Mouse (Mus musculus) right cerebral cortex, postnatal 4 days (tissue): ENCODE results near the gene Pde1b.
A peak's percentile ranks its signal among the peaks of the same experiment; 100 is the strongest.

Experiments
- DNase-seq: peaks from one replicate; pipeline ENCODE4 v3.0.0-alpha.2; 2022

Pde1b gene

GRCm38 (mm10) chr15:103511652-103512051 is 8.8 kb downstream of the Pde1b start:
- DNase-seq, result no peak

- DNase-seq, result no peak
Observed at GRCm38 (mm10) chr15:103513621-103514031, 10.8 kb downstream of the Pde1b start.

GRCm38 (mm10) chr15:103514119-103514518 is 11.3 kb downstream of the Pde1b start:
- DNase-seq, result peak; percentile 72

DNA sequence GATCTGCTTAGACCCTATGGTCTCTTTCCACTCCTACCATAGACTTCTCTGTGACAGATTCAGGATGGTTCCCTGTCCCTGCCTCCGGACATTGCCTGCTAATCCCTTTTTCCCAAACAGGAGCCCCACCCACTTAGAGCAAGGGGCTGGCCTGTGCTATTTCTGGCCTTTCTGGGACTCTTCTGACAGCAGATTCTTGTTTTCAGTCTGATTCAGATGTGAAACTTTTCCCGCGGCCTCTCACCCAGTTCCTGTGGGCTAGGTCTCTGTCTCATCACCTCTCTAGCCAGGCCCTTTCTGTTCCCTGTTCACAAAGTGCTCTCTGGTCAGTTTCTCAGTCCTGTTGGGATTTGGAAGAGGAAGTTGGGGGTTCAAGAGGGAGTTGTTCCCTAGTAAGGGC is 12.1 kb downstream of the Pde1b start:
- DNase-seq, result no peak

- no peak for DNase-seq
Observed at GRCm38 (mm10) chr15:103518600-103519385, 16.0 kb downstream of the Pde1b start.

DNA sequence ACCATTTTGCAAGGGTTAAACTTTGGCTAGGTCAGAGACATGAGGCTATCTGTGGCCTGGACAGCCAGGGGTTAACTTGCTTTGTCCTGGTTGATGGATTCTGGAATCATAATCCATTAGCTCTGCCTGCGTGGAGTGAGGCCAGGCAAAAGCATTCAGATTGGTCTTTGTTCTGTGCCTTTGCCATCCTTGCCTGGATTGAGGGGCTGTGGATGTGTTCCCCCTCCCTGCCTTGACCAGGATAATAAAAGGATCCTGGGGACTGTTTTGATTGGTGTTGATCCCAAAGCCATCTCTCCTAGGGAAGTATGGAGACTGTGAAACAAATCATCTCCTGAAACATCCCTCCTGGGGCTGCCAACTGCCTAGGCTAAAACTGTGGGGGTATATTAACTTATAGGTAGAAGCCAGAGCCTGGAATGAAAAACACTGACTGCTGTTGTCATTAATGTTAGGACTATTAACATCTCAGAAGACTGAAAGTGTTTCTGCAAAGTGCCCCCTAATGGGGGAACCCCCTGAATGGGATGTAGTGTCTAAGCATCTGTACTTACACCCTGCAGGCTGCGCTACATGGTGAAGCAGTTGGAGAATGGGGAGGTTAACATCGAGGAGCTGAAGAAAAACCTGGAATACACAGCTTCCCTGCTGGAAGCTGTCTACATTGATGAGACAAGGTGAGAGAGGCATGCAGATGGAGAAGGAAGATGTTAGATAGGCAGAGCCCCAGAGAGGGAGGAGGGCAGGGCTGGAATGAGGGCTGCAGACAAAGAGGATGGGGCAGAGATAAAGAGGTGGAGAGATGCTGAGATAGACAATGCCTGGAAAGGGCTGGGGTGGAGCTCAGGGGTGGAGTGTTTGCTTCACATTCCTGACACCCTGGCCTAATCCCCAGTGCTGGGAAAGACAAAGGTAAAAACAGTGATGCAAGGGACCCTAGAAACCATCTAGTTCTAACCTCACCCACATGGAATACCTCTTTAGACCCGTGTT is 16.8 kb downstream of the Pde1b start:
- DNase-seq, result no peak

- no peak for DNase-seq
Observed at GRCm38 (mm10) chr15:103522458-103523099, 19.7 kb downstream of the Pde1b start.

DNA sequence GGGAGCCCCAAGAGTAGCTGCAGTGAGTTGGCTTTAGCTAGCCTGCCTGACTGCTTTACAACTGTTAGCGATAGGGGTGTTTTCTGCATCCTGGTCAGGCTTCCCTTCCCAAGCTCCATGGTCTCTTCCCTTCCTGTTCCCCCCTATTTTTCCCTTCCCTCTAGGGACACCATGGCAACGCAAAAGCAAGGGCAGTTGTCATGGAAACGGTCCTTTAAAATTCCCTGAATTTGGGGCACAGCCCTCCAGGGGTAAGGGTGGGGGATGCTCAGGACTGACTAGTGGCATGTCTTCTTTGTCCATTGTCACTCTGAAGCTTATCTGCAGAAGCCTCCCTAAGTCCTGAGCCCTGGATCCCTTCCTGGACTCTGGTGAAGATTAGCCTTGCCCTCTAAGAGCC is 20.3 kb downstream of the Pde1b start:
- DNase-seq, result no peak

DNA sequence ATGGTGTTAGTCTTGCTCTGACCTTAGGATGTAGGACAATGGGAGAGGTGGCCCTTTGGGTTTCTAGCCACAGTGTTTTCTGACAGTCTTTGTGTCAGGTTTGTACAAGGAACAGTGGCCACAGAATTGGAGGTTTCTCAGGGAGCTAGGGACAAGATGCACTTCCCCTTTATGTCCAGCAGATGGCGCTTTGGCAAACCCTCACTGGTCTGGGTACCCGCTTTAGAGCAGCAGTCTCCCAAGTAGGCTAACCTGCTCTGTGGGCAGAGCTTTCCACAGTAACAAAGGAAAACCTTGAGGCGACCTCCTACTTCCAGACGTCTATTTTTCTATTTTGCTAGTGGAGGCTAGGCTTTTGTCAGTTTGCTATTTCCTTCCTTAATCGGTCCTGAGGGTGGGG is 27.5 kb downstream of the Pde1b start:
- DNase-seq, result peak; percentile 60

DNA sequence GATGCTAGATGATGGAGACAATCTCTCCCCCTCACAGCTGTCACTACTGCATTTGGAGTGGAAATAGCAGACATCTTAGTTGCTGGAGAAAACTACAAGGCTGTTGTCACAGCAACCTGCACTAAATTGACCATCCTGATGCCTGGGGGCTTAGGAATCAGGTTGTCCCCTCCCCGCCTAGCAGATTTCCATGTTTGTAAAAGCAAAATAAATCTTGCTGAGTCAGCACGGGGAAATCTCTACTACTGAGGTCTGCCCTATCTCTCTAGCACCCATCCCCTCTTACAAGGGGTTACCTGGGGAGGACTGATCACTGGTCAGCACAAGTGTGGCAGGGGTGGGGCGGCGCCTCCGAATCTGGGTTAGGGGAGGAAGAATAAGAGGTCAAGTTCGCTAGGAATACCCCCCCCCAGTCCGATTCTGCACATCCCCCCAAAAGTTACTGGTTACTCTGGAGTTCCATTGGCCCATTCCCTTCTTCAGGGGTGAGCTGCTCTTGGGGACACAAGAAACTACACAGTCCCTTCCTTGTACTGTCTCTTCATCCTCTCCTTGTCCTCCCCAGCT is 31.3 kb downstream of the Pde1b start:
- DNase-seq, result no peak

- no peak for DNase-seq
Observed at GRCm38 (mm10) chr15:103535030-103535429, 32.2 kb downstream of the Pde1b start.

DNA sequence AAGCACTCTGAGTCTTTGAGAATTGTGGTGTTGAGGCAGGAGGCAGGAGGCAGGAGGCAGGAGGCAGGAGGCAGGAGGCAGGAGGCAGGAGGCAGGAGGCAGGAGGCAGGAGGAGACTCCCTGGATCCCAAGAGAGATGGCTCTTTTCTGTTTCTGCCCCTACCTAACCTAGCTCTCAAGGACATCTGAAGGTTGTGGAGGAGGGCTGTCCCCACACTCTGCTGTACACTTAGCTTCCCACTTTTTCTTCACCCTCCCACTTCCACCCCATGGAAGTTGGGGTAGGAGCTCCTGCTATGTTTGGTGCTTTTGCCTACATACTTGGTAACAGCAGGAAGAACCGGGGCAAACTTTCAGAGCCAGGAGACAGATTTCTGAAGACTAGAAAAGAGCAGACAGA is 33.0 kb downstream of the Pde1b start:
- no peak for DNase-seq

GRCm38 (mm10) chr15:103536456-103536855 is 33.6 kb downstream of the Pde1b start:
- no peak for DNase-seq

DNA sequence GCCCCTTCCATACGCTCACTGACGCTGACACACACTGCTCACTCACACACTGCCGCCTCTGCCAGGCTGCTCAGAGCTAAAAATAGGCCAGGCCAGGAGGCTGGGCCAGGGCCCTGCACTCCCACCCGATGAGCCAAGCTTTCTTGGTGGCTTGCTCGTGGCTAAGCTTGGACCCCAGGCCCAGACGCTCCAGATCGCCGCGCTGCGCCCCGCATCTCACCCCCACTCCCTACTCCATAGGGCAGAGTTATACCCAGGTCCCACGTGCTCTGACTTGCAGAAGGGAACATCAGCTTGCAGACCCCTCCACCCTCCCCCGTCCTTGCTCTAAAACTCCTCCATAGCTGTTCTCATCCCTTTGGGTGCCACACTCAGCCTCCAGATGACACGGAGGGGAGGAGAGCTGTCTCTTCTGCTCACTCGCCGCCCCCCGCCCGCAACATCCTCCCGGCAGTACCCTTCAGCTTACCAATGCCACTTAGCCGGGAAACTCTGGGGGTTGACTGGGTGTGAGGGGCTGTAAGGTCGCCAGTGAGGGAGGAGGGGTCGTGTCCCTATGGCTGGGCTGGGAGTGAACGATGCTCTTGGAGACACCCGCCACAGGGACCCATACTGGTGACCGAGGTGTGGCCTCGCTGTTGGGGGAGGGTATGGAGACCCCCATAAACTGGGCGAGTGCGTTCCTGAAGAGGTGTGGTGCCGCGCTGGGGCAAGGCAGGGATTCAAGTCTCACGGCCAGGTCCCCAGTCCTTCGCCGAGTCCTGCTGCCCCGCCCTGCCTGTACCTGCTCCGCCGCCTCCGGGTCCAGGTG is 34.4 kb downstream of the Pde1b start:
- peak; percentile 52 for DNase-seq

DNA sequence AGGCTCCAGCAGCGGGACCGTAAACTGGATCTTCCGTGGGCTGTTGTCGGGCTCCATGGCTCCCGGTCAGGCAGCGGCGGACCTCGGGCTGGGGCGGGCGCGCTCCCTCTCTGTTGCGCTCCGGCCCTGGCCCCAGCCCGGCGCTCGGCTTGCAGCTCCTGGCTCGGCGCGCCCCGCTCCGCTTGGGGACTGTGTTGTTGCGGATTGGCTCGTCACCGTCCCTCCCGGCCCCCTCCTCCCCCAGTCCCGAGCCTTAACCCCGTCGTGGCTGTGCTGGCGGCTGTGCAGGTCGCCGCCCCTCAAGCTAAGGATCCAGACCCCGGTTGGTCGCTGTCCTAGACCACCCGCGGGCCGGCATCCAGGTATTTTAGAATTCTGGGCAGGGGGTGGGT is 35.0 kb downstream of the Pde1b start, which contains the start of gene Ppp1r1a:
Gene Ppp1r1a, minus strand, starts transcription at position 182 of the 392 bp plus-strand sequence.
- DNase-seq, result peak; percentile 84

GRCm38 (mm10) chr15:103539259-103539658 is 36.4 kb downstream of the Pde1b start:
- no peak for DNase-seq

- DNase-seq, result no peak
Observed at GRCm38 (mm10) chr15:103540646-103541045, 37.8 kb downstream of the Pde1b start.

DNA sequence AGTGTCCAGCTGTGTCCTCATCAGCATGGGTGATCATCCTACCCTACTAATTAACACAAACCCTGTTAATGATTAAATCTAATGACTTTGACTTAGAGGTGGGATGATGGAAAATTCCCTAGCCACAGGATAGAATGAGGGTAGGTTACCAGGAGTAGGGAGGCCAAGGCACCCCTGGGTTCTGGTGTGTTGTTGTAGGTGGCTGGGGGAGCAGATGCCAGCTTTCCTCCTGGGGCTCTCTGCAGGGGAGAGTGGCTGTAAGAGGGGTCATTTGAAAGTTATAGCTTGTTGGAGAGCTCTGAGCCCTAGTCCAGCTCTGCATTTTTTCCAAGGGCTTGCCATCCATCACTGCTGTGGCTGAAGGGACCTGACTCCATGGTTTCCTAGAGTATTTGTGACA is 39.7 kb downstream of the Pde1b start:
- no peak for DNase-seq

- no peak for DNase-seq
Observed at GRCm38 (mm10) chr15:103547983-103548382, 45.1 kb downstream of the Pde1b start.

GRCm38 (mm10) chr15:103549475-103549874 is 46.6 kb downstream of the Pde1b start:
- DNase-seq, result no peak

DNA sequence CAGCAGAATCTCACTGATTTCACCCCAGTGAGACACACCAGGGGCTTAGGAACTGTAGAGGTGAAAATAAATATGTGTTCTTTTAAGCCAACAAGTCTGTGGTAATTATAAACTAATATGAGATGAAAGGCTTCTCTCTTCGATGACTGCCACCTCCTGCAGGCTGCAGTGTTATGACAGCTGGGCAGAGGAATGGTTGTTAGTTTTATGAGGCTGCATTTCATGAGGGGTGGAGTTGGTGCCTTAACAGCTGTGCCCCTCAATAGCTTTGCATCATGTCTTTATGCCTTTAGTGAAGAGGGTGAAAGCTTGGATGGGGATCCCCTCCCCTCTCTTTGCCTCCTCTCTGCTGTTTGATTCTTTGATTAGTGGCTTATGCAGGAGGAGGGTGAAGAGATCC is 48.2 kb downstream of the Pde1b start:
- no peak for DNase-seq
